Mouse (Mus musculus): ENCODE measurements around the gene Adam19.

- TF ChIP-seq POLR2A (IDR thresholded peaks at IDR 0.05; ENCODE audit: insufficient read length, low read depth) = no peak
- TF ChIP-seq TCF12 (IDR thresholded peaks at IDR 0.05; ENCODE audit: insufficient read depth, poor library complexity, severe bottlenecking) = no peak
Observed at GRCm38 (mm10) chr11:46120084-46120483, 64.3 kb downstream of the Adam19 start.

All from myocyte (in vitro differentiated cells).